Mouse (Mus musculus) myocyte (in vitro differentiated cells): Measurements from ENCODE around the gene Bin2.

Source experiments
- CEBPB ChIP-seq: IDR thresholded peaks from 2 replicates; pipeline ENCODE4 v1.6.1; 2011; ENCODE audit warnings: mild to moderate bottlenecking, moderate library complexity; ENCODE audit not compliant: poor library complexity, insufficient read depth, severe bottlenecking
- E2F4 ChIP-seq: IDR thresholded peaks from one replicate; pipeline ENCODE4 v1.6.1; 2011; ENCODE audit warnings: mild to moderate bottlenecking, control low read depth, moderate library complexity; ENCODE audit not compliant: insufficient read depth
- MAX ChIP-seq: IDR thresholded peaks from one replicate; pipeline ENCODE4 v1.6.1; 2011; ENCODE audit warnings: low read depth, mild to moderate bottlenecking, control low read depth
- MYOD1 ChIP-seq, 3 experiments: IDR thresholded peaks; one replicate each; pipeline ENCODE4 v1.6.1; 2011; ENCODE audit warnings: control low read depth in 2 of 3, low read depth in 2 of 3, mild to moderate bottlenecking in 2 of 3, moderate library complexity in 1 of 3; ENCODE audit not compliant: insufficient read length in 2 of 3, control insufficient read depth in 1 of 3
- POLR2A ChIP-seq: IDR thresholded peaks from one replicate; pipeline ENCODE4 v1.6.1; 2011; ENCODE audit warnings: low read depth, mild to moderate bottlenecking, control low read depth, moderate library complexity; ENCODE audit not compliant: insufficient read length
- POLR2AphosphoS2 ChIP-seq: IDR thresholded peaks from one replicate; pipeline ENCODE4 v1.6.1; 2011; ENCODE audit warnings: low read depth, control low read depth; ENCODE audit not compliant: insufficient read length
- REST ChIP-seq: IDR thresholded peaks from one replicate; pipeline ENCODE4 v1.6.1; 2011; ENCODE audit warnings: mild to moderate bottlenecking, control low read depth, moderate library complexity; ENCODE audit not compliant: insufficient read depth, insufficient read length
- SRF ChIP-seq: IDR thresholded peaks from one replicate; pipeline ENCODE4 v1.6.1; 2011; ENCODE audit warnings: low read depth; ENCODE audit not compliant: control insufficient read depth, insufficient read length
- TCF12 ChIP-seq: IDR thresholded peaks from one replicate; pipeline ENCODE4 v1.6.1; 2011; ENCODE audit warnings: mild to moderate bottlenecking, control low read depth; ENCODE audit not compliant: poor library complexity, insufficient read depth, severe bottlenecking
- TCF3 ChIP-seq: IDR thresholded peaks from one replicate; pipeline ENCODE4 v1.6.1; 2011; ENCODE audit warnings: low read depth, control low read depth; ENCODE audit not compliant: insufficient read length
- USF1 ChIP-seq: IDR thresholded peaks from one replicate; pipeline ENCODE4 v1.6.1; 2011; ENCODE audit warnings: low read depth, mild to moderate bottlenecking, control low read depth, moderate library complexity

DNA sequence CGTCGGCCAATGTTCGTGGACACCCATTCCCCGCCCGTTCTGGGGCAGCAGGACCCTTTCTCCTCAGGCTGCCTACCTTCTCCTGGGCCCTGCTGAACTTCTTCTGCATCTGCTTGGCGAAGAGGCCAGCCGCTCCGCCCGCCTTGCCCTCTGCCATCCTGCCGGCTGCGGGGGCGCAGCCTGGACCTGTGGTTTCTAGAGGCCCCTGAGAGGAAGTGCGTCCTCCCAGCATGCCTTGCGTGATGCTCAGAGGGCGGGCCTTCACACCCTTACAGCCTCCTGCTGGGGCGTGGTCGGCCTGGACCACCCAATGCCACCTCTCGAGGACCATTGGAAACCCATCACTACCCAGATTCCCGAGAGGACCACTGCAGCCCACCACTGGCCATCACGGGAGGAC is at the start of gene Bin2:
- TF ChIP-seq POLR2A = no peak
- TF ChIP-seq TCF3 = no peak
- no peak for TF ChIP-seq SRF
- no peak for TF ChIP-seq CEBPB
- TF ChIP-seq POLR2AphosphoS2 = no peak
- no peak for TF ChIP-seq MYOD1 (IDR thresholded peaks at IDR 0.05; ENCODE audit: control insufficient read depth in 1 of 3, insufficient read length in 2 of 3, low read depth in 2 of 3)
- TF ChIP-seq E2F4 = no peak
- no peak for TF ChIP-seq MAX
- TF ChIP-seq REST = no peak
- TF ChIP-seq TCF12 = no peak
- TF ChIP-seq USF1 = no peak
